Mouse (Mus musculus) splenic B cell, adult 2 months (primary cell): ENCODE data around the gene Unc50.

Source experiments
- DNase-seq: peaks from one replicate; pipeline ENCODE4 v3.0.0-alpha.2; 2011; ENCODE audit warnings: low read depth, low spot score
- H3K27me3 ChIP-seq: 2 replicates; pipeline ENCODE4 v1.6.1; 2012; ENCODE audit warnings: mild to moderate bottlenecking, low read length, moderate library complexity, mixed read lengths; ENCODE audit not compliant: control insufficient read depth, poor library complexity, insufficient read depth, severe bottlenecking
- H3K36me3 ChIP-seq: 2 replicates; pipeline ENCODE4 v1.6.1; 2012; ENCODE audit warnings: mild to moderate bottlenecking, low read length, moderate library complexity, mixed read lengths; ENCODE audit not compliant: control insufficient read depth, poor library complexity, insufficient read depth, severe bottlenecking

Gene Unc50

GRCm38 (mm10) chr1:37471179-37472148 is 41.5 kb downstream of the Unc50 start:
- no peak for DNase-seq
- H3K27me3 ChIP-seq, result no peaks in the 10 kb centered on the region
- H3K36me3 ChIP-seq, result no peaks in the 10 kb centered on the region

GRCm38 (mm10) chr1:37473251-37473650 is 43.3 kb downstream of the Unc50 start:
- Histone ChIP-seq H3K27me3 (no peaks in the 10 kb centered on the region), H3K36me3 (no peaks in the 10 kb centered on the region)
- no peak for DNase-seq

DNA sequence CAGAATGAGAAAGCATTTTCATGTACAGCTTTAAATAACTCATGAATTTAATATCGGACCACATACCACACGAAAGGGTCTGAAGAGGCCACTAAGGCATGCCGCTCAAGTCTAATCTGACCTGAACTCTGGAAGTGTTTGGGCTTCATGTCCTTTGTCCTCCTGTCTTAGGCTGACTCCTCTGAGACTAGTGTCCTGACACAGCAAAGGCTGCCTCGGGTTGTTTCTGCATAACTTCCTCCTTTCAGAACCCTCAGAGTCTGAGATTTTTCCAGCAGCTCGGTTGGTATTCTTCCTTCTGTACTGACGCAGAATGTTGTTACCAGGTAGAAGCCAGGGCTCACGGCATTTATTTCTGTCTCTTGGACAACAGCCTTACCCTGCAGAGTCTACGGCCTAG is 44.1 kb downstream of the Unc50 start:
- Histone ChIP-seq H3K27me3 (no peaks in the 10 kb centered on the region), H3K36me3 (no peaks in the 10 kb centered on the region)
- DNase-seq, result peak; percentile 74

DNA sequence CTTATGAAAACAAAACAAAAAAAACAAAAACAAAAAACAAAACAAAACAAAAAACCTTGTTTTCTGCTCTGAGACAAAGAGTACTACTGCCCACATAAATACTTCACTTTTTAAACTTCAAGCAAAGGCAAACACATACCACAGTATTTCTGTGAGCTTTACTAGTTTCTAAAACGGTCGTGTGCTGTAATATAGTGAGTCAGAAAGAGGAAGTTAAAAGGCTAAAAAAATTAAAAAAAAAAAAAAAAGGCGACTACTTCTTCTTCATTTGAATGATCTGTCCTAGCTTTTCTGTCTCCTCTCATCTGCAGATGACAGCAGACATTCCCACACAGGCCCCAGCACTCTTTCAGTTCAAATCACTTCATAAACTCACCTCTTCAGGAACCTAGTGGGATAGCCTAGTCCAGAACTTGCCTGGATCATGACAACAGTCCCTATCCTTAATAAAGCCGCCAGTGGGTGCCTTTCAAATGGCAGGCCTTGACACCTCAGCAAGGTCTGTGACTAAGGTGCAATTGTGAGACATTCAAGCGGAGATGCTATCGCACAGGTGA is 44.8 kb downstream of the Unc50 start:
- no peaks in the 10 kb centered on the region for H3K27me3 ChIP-seq
- peak; percentile 74 for DNase-seq
- H3K36me3 ChIP-seq, result no peaks in the 10 kb centered on the region

DNA sequence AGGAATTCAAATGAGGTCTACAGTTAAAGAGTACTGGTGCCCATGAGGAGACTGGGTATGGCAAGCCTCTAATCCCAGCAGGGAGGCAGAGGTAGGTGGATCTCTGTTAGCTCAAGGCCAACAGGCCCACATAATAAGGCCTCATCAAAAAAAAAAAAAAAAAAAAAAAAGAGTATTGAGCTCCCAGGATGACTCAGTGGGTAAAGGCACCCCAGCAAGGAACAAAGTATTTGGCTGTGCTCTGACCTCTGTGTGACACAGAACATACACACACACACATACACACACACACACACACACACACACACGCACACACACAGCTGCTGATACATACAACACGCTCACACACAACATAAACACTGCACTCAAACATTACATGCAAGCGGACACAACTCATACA is 45.4 kb downstream of the Unc50 start:
- no peak for DNase-seq
- no peaks in the 10 kb centered on the region for H3K27me3 ChIP-seq
- H3K36me3 ChIP-seq, result no peaks in the 10 kb centered on the region

DNA sequence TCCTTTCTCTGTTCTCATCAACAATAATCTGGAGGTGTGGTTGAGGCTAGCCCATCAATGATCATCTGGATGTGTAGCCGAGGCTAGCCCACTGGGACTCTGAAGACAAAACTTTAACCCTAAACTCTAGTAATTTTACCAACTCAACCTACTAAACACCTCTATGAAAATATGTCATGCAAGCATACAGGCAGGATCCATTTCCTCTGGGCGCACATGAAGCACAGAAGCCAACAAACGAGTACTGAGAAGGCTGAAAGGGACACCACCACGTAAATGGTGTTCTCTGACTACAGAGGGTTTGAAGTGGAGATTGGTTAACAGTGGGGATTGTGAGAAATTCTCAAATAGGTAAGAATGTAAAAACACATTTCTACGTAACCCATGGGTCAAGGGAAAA is 47.3 kb downstream of the Unc50 start:
- DNase-seq, result no peak
- Histone ChIP-seq H3K36me3 (no peaks in the 10 kb centered on the region), H3K27me3 (no peaks in the 10 kb centered on the region)

DNA sequence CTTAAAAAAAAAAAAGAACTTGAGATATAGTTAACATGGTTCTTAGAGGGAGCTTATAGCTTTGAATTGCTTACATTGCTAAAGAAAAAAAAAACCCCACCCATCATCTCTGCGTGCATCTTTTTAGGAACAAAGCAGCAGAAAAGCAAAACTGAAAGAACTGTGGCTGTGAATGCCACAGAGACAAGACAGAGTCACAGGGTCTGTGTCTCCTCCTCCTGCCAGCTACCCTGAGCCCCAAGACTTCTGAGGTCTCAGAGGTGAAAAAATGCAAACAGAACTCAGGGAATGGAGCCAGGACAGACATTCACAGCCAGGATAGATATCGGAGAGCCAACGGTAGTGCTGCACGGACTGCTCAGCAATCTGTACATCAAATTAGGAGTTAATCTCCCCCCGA is 48.0 kb downstream of the Unc50 start:
- DNase-seq, result peak; percentile 65
- H3K36me3 ChIP-seq, result no peaks in the 10 kb centered on the region
- no peaks in the 10 kb centered on the region for H3K27me3 ChIP-seq

GRCm38 (mm10) chr1:37478416-37478815 is 48.5 kb downstream of the Unc50 start:
- no peak for DNase-seq
- H3K27me3 ChIP-seq, result no peaks in the 10 kb centered on the region
- no peaks in the 10 kb centered on the region for H3K36me3 ChIP-seq

GRCm38 (mm10) chr1:37479074-37479473 is 49.1 kb downstream of the Unc50 start:
- peak; percentile 64 for DNase-seq
- H3K27me3 ChIP-seq, result no peaks in the 10 kb centered on the region
- H3K36me3 ChIP-seq, result no peaks in the 10 kb centered on the region

- DNase-seq, result no peak
- H3K36me3 ChIP-seq, result no peaks in the 10 kb centered on the region
- no peaks in the 10 kb centered on the region for H3K27me3 ChIP-seq
Observed at GRCm38 (mm10) chr1:37479759-37480158, 49.8 kb downstream of the Unc50 start.

DNA sequence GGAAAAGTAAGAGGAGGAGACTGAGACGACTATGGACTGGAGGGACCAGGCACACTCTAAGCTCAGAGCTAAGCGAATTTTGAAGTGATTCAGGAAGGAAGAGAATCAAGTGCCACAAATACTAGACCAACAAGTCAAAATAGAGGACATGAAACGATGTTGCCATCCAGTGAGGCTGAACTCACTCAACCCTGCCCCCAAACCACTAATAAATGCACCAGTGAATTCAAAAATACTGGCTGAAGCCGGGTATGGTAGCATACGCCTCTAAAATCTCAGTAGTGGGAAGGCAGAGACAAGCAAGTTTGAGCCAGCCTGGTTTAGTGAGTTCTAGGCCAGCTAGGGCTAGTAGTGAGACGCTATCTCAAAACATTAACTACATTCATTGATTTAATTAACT is 50.8 kb downstream of the Unc50 start:
- no peaks in the 10 kb centered on the region for H3K27me3 ChIP-seq
- DNase-seq, result peak; percentile 61
- no peaks in the 10 kb centered on the region for H3K36me3 ChIP-seq

GRCm38 (mm10) chr1:37481331-37481730 is 51.4 kb downstream of the Unc50 start:
- Histone ChIP-seq H3K36me3 (no peaks in the 10 kb centered on the region), H3K27me3 (no peaks in the 10 kb centered on the region)
- DNase-seq, result no peak

DNA sequence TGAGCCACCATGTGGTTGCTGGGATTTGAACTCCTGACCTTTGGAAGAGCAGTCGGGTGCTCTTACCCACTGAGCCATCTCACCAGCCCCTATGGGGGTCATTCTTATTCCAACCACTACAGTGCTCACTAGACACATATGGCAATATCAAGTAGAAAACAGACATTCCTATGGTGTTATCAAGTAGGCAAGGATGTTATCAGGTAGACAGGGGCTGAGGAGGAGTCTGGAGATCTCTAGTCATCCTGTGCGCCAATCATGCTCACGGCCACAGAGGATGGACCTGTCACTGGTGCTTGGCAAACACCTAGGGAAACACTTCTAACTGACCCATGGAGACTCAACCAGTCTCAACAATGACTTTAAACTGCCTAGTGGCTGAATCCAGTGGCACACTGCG is 54.7 kb downstream of the Unc50 start:
- no peak for DNase-seq
- Histone ChIP-seq H3K36me3 (peaks cover 3% of the 10 kb centered on the region; the same call in 1 of the 2 replicates), H3K27me3 (no peaks in the 10 kb centered on the region)

GRCm38 (mm10) chr1:37486439-37486838 is 56.5 kb downstream of the Unc50 start:
- peaks cover 3% of the 10 kb centered on the region; the same call in 1 of the 2 replicates for H3K36me3 ChIP-seq
- no peaks in the 10 kb centered on the region for H3K27me3 ChIP-seq
- DNase-seq, result peak; percentile 52

DNA sequence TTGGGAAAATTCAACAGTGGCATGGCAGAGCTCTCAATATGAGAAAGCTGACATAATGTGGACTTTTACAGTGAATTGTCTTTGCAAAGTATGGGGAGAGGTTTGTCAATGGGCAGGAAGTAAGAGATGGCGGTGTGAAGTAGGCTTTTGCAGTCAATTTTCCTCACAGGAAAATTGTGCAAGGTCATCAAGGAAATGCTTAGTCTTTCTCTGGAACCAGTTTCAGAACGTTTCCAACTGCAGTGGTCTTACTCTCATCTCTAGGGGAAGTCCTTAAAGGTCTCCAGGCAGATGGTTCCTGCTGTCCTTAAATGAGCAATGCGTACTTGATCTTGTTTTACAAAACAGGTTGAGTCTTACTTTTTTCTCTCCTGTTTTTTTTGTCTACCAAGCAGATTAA is 57.1 kb downstream of the Unc50 start:
- no peak for DNase-seq
- Histone ChIP-seq H3K27me3 (no peaks in the 10 kb centered on the region), H3K36me3 (peaks cover 3% of the 10 kb centered on the region; the same call in 1 of the 2 replicates)
